Mouse (Mus musculus): ENCODE data around the gene Pcdh17. TPM values are rescaled to one million over a fixed set of nuclear protein-coding genes. Genes with fewer than 3 reads are reported as not detected.

Gene Pcdh17
- polyA plus RNA-seq, 1 experiment = 5.2 TPM

GRCm38 (mm10) chr14:84547513-84548194 lies 104.3 kb downstream of the Pcdh17 start:
- WGBS = 82% methylated on average over 10 of the region's 10 CpGs
- no peak overlapping the region for H3K27ac ChIP-seq (ENCODE audit: insufficient read depth, low read depth, low read length)
- TF ChIP-seq CTCF (conservative IDR thresholded peaks at IDR 0.05; ENCODE audit: insufficient read depth, insufficient read length, low read depth, low read length) (no peak), POLR2A (IDR thresholded peaks at IDR 0.05; ENCODE audit: low read depth, low read length) (no peak)
- no peak overlapping the region for H3K4me3 ChIP-seq (ENCODE audit: insufficient read depth, low read depth, low read length)
- no peaks in the 10 kb centered on the region for H3K4me1 ChIP-seq (ENCODE audit: control insufficient read depth, insufficient read depth, low read length)
- H3K27me3 ChIP-seq (replicated peaks; ENCODE audit: control insufficient read depth, insufficient read depth, low read length) = no peaks in the 10 kb centered on the region
- no peak for DNase-seq
- no peaks in the 10 kb centered on the region for H3K36me3 ChIP-seq (ENCODE audit: control insufficient read depth, insufficient read depth, low read length)

- Histone ChIP-seq H3K27ac (ENCODE audit: insufficient read depth, low read depth, low read length) (no peak overlapping the region), H3K36me3 (ENCODE audit: control insufficient read depth, insufficient read depth, low read length) (no peaks in the 10 kb centered on the region), H3K4me1 (ENCODE audit: control insufficient read depth, insufficient read depth, low read length) (no peaks in the 10 kb centered on the region), H3K4me3 (ENCODE audit: insufficient read depth, low read depth, low read length) (no peak overlapping the region), H3K27me3 (replicated peaks; ENCODE audit: control insufficient read depth, insufficient read depth, low read length) (no peaks in the 10 kb centered on the region)
- no peak for DNase-seq
- 84% methylated on average over 5 of the region's 5 CpGs for WGBS
- TF ChIP-seq POLR2A (IDR thresholded peaks at IDR 0.05; ENCODE audit: low read depth, low read length) (no peak), CTCF (conservative IDR thresholded peaks at IDR 0.05; ENCODE audit: insufficient read depth, insufficient read length, low read depth, low read length) (no peak)
These were observed 108.2 kb downstream of the Pcdh17 start for GRCm38 (mm10) chr14:84551546-84551945.

- no peak for DNase-seq
- Histone ChIP-seq H3K36me3 (ENCODE audit: control insufficient read depth, insufficient read depth, low read length) (no peaks in the 10 kb centered on the region), H3K27me3 (replicated peaks; ENCODE audit: control insufficient read depth, insufficient read depth, low read length) (no peaks in the 10 kb centered on the region), H3K27ac (ENCODE audit: insufficient read depth, low read depth, low read length) (no peak overlapping the region), H3K4me1 (ENCODE audit: control insufficient read depth, insufficient read depth, low read length) (no peaks in the 10 kb centered on the region), H3K4me3 (ENCODE audit: insufficient read depth, low read depth, low read length) (no peak overlapping the region)
- no peak for TF ChIP-seq CTCF (conservative IDR thresholded peaks at IDR 0.05; ENCODE audit: insufficient read depth, insufficient read length, low read depth, low read length)
- TF ChIP-seq POLR2A (IDR thresholded peaks at IDR 0.05; ENCODE audit: low read depth, low read length) = no peak
These were observed 127.7 kb downstream of the Pcdh17 start for GRCm38 (mm10) chr14:84571071-84571470.

All from kidney, adult 2 months (tissue).